Mouse (Mus musculus) erythroblast, embryonic 14.5 days (primary cell): ENCODE measurements around the gene Ak5.

Experiments used
- GATA1 ChIP-seq: IDR thresholded peaks from 2 replicates; pipeline ENCODE4 v1.6.1; 2012; ENCODE audit warnings: low read length, inconsistent platforms, mixed read lengths
- TAL1 ChIP-seq: IDR thresholded peaks from 3 replicates; pipeline ENCODE4 v1.6.1; 2012; ENCODE audit warnings: low read length, inconsistent platforms, mixed read lengths

GRCm38 (mm10) chr3:152472676-152473075 lies 195.5 kb downstream of the Ak5 start:
- TF ChIP-seq TAL1 (no peak), GATA1 (no peak)
